Mouse (Mus musculus) G1E (cell line): Measurements from ENCODE around the gene Rcor2. TPM values are rescaled to one million over a fixed set of nuclear protein-coding genes. Genes with fewer than 3 reads are reported as not detected.

Experiments used
- ATAC-seq: 2 replicates; pipeline ENCODE4 v1.8.0; 2016; ENCODE audit warnings: mild to moderate bottlenecking; ENCODE audit not compliant: insufficient number of reproducible peaks, poor library complexity, low FRiP score, severe bottlenecking; ENCODE audit errors: extremely low read depth
- DNase-seq: peaks from one replicate; pipeline ENCODE4 v3.0.0; 2012; ENCODE audit warnings: low spot score
- H3K27me3 ChIP-seq: 2 replicates; pipeline ENCODE4 v1.6.1; 2012; ENCODE audit warnings: mild to moderate bottlenecking, low read length, inconsistent platforms; ENCODE audit not compliant: insufficient read depth
- H3K36me3 ChIP-seq: replicated peaks from 2 replicates; pipeline ENCODE3; 2012; ENCODE audit warnings: mild to moderate bottlenecking, inconsistent platforms
- H3K4me1 ChIP-seq: 2 replicates; pipeline ENCODE4 v1.6.1; 2012; ENCODE audit warnings: low read depth, low read length, inconsistent platforms, mixed read lengths; ENCODE audit not compliant: insufficient read depth
- H3K4me3 ChIP-seq: 2 replicates; pipeline ENCODE4 v1.5.1; 2012; ENCODE audit warnings: low read depth, mild to moderate bottlenecking, inconsistent platforms, low read length, moderate library complexity, mixed read lengths
- H3K9me3 ChIP-seq: replicated peaks from 2 replicates; pipeline ENCODE4 v1.6.1; 2012; ENCODE audit warnings: inconsistent platforms
- CTCF ChIP-seq: IDR thresholded peaks from 2 replicates; pipeline ENCODE4 v1.5.1; 2012; ENCODE audit warnings: low read depth, low read length, inconsistent platforms, mixed read lengths
- GATA1 ChIP-seq: IDR thresholded peaks from 2 replicates; pipeline ENCODE4 v1.6.1; 2012; ENCODE audit warnings: borderline replicate concordance, low read length, inconsistent platforms, mixed read lengths
- GATA2 ChIP-seq: IDR thresholded peaks from 2 replicates; pipeline ENCODE4 v1.6.1; 2012; ENCODE audit warnings: low read depth, low read length, inconsistent platforms, borderline replicate concordance
- POLR2AphosphoS5 ChIP-seq: IDR thresholded peaks from 2 replicates; pipeline ENCODE4 v1.6.1; 2012; ENCODE audit warnings: low read depth, low read length, inconsistent platforms; ENCODE audit not compliant: insufficient replicate concordance
- TAL1 ChIP-seq: conservative IDR thresholded peaks from 2 replicates; pipeline ENCODE4 v1.6.1; 2012; ENCODE audit warnings: low read depth, low read length, inconsistent platforms, mixed read lengths
- polyA plus RNA-seq: library from polyadenylated mRNA; stranded (reverse); fragments of >175 nt; gene quantifications from 2 replicates; pipeline ENCODE4 v1.2.3, GENCODE M21; 2012
- total RNA-seq, 2 experiments: library from RNA; stranded (forward) in 1 of 2; stranded (reverse) in 1 of 2; fragments of 200-1000 nt in 1 of 2; fragments of >200 nt in 1 of 2; fragmentation: Nextera tagmentation in 1 of 2; gene quantifications; 2 replicates each; pipeline ENCODE4 v1.2.3; 2014 to 2017

Gene Rcor2
- total and polyA plus RNA-seq, 3 experiments, result 20.9 to 62.2 (median 22.5) TPM

DNA sequence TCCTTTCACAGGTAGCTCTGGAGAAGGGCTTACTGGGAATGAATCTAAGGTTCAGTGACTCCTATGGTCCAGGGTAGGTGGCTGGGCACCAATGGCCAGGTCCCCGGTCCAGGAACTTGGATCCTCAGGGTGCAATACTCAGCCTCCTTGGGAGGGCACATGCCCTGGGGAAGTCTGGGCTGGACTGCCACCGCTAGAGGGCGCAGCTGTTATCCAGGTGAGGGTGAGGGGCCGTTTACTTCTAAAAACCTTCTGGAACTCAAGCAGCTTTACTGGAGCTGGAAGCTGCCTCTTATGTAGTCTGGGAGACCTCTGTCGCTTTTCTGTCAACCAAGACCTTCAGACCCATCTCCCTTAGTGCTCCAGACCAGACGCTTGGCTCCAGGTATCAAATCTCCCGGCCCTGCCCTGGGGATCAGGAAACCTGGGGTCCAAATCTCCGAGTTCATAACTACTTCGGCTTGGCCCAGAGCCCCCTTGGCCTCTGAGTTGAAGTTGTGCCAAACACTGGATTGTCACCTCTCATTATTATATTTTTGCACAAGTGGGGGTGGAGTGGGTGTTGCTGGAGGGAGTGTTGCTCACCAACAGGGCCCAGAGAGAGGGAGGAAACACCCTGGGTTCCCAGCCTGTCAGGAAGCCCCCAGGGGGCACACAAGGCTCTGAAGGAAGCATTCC, 2.9 kb upstream of the Rcor2 start:
- Histone ChIP-seq H3K4me3 (no peak overlapping the region), H3K27me3 (peaks cover 35% of the 10 kb centered on the region), H3K9me3 (peaks cover 7% of the 10 kb centered on the region; the same call in 1 of the 2 replicates), H3K36me3 (no peaks in the 10 kb centered on the region), H3K4me1 (peaks cover 53% of the 10 kb centered on the region)
- TF ChIP-seq POLR2AphosphoS5, result no peak
- peak; percentile 90 for TF ChIP-seq CTCF
- ATAC-seq, result no peak
- DNase-seq, result peak; percentile 66

GRCm38 (mm10) chr19:7264766-7265331, 2.3 kb upstream of the Rcor2 start:
- ATAC-seq (no peak), DNase-seq (no peak)
- TF ChIP-seq GATA2, result no peak
- H3K4me3 ChIP-seq, result no peak overlapping the region
- peaks cover 59% of the 10 kb centered on the region for H3K4me1 ChIP-seq
- peaks cover 7% of the 10 kb centered on the region; the same call in 1 of the 2 replicates for H3K9me3 ChIP-seq
- H3K36me3 ChIP-seq, result peaks cover 4% of the 10 kb centered on the region
- H3K27me3 ChIP-seq, result peaks cover 38% of the 10 kb centered on the region

DNA sequence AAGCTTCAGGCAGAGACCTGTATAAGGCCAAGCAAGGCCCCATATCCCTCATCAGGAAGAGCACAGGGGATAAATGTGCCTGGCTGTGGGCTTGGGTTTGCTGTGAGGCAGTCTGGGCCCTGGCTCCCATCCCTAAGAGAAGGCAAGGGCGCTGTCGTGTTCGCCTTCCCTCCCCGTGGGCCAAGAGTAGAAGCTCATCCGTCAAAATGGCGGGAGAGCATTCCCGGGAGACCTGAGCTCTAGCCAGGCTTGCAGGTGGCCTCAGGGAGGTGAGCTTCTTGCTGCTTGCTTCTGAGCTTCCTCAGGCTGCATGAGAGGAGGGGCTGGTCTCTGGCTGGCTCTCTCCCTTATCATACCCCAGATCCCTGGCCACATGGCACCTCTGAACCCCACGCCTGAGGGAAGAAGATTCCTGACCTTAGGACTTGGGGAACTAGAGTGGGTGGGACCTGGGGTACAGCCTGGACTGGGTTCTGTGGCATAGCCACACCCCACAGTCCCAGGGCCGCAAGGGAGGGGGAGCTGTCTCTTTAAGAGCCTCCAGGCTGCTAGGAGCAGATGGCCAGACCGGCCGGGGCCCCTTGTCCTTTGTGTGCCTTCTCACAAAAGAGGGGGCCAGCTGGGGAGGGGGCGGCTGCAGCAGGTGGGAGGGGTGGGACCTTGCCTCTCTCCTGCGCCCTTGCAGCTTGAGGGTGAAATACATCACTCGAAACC, 1.5 kb upstream of the Rcor2 start:
- no peak for TF ChIP-seq GATA2
- no peak for TF ChIP-seq TAL1
- no peak for TF ChIP-seq CTCF
- TF ChIP-seq POLR2AphosphoS5, result no peak
- TF ChIP-seq GATA1, result no peak
- H3K27me3 ChIP-seq, result peaks cover 38% of the 10 kb centered on the region
- peaks cover 11% of the 10 kb centered on the region for H3K36me3 ChIP-seq
- peaks cover 64% of the 10 kb centered on the region for H3K4me1 ChIP-seq
- H3K9me3 ChIP-seq, result peaks cover 7% of the 10 kb centered on the region; the same call in 1 of the 2 replicates
- no peak for ATAC-seq
- DNase-seq, result no peak
- H3K4me3 ChIP-seq, result peak overlapping the region; percentile 57; the same call in 1 of the 2 replicates

DNA sequence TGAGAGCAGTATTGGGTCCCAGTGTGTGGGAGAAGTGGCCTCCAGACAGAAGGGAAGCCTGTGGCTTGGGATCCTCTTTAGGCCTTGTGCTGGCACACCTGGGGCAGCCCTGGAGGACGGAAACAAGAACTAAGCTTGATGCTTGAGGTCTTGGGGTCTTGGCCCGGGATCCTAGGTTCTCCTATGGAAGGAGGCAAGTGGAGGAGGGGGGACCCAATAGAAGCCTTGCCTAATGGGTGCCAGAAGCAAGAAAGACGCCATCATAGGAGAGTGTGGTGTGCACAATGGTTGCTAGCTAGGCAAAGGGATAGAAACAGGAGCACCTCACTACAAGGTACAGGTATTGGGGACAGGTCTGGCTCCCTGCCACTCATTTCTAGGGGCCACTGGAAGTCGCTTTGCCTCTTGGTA, 699 bp upstream of the Rcor2 start:
- Histone ChIP-seq H3K36me3 (peaks cover 19% of the 10 kb centered on the region), H3K9me3 (peaks cover 7% of the 10 kb centered on the region; the same call in 1 of the 2 replicates), H3K27me3 (peaks cover 34% of the 10 kb centered on the region), H3K4me3 (peak overlapping the region; percentile 86; the same call in 1 of the 2 replicates), H3K4me1 (peaks cover 65% of the 10 kb centered on the region)
- no peak for ATAC-seq
- no peak for DNase-seq
- TF ChIP-seq POLR2AphosphoS5 (no peak), GATA1 (no peak), TAL1 (no peak), GATA2 (no peak), CTCF (no peak)

DNA sequence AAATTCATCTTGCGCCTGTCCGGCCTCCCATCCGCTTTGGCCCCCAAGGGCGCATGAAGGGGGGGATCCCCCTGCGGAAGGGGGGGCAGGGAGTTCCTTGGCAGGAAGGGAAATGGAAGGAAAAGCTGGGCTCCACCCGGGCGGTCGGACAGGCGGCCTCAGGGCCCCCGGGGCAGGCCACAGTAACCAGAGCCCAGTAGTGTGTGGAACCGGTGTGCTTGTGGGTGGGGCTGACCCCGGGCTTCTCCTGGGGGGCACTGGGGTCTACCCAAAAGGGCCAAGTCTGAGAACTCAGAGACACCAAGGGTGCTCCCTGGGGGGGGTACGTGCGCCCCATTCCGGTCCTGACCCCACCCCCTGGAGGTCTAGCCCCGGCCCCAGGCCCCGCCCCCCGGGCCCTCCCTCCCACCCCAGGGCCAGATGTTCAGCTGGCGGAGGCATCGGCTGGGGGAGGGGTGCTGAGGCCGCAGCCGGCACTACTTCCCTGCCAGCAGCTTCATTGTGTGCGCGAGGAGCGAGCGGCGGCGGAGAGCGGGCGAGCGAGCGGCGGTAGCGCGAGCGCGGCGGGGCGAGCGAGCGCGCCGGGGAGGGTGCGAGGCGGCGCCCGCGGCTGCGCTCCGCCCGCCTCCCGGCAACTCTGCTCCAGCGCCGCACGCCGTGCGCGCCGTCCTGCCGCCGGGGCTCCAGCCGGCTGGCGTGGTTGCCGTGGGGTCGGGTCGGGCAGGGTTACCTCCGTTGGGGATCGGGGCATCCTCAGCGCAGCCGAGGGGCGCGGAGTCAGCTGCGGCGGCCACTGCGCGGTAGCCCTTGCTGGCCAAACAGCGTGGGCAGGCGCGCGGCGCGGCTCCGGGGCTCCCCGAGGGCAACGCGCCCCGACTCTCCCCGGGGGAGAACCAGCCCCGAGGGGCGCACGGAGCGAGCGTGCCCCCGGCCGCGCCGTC, 926 bp downstream of the Rcor2 start:
- 0 out of 2 replicates have a peak, but pooled peaks have one; percentile 11 for ATAC-seq

DNA sequence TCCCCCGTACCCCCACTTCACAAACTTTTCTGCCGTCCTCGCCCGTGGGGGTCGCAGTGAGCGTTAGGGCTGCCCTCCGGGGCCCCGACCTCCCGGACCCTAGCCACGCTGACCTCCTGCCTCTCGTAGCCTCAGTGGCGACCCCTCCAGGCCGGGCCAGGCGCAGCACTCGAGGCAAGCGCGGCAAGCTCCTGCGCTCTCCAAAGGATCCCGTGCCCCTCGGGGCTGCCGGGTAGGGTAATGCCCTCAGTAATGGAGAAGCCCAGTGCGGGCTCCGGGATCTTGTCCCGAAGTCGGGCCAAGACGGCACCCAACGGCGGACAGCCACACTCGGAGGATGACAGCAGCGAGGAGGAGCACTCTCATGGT, 1.6 kb downstream of the Rcor2 start:
- peak overlapping the region; percentile 86 for H3K4me3 ChIP-seq
- no peaks in the 10 kb centered on the region for H3K9me3 ChIP-seq
- no peak for ATAC-seq
- TF ChIP-seq CTCF (peak; percentile 61), TAL1 (no peak), GATA1 (no peak)
- peaks cover 65% of the 10 kb centered on the region for H3K4me1 ChIP-seq
- H3K27me3 ChIP-seq, result peaks cover 19% of the 10 kb centered on the region; the same call in 1 of the 2 replicates
- peaks cover 42% of the 10 kb centered on the region for H3K36me3 ChIP-seq
- peak; percentile 78 for DNase-seq

More for the DNA sequence above, 926 bp downstream of the Rcor2 start:
- TF ChIP-seq CTCF, result no peak
- TF ChIP-seq GATA2, result no peak
- TF ChIP-seq GATA1, result no peak
- TF ChIP-seq POLR2AphosphoS5, result no peak
- TF ChIP-seq TAL1, result no peak
- peak; percentile 92 for DNase-seq
- H3K36me3 ChIP-seq, result peaks cover 35% of the 10 kb centered on the region
- peaks cover 65% of the 10 kb centered on the region for H3K4me1 ChIP-seq
- H3K27me3 ChIP-seq, result peaks cover 22% of the 10 kb centered on the region
- H3K4me3 ChIP-seq, result peak overlapping the region; percentile 86
- no peaks in the 10 kb centered on the region for H3K9me3 ChIP-seq
